Mouse (Mus musculus) kidney, adult 18-20 months (tissue): ENCODE data around the gene Lefty2.
"Not testable (repeated sequence)": the region's sequence is repeated elsewhere in the genome, so short reads cannot be mapped to it uniquely, and the experiment has no call there.

Experiments
- DNase-seq: peaks from one replicate; pipeline ENCODE4 v3.0.0; 2021

The Lefty2 gene

DNA sequence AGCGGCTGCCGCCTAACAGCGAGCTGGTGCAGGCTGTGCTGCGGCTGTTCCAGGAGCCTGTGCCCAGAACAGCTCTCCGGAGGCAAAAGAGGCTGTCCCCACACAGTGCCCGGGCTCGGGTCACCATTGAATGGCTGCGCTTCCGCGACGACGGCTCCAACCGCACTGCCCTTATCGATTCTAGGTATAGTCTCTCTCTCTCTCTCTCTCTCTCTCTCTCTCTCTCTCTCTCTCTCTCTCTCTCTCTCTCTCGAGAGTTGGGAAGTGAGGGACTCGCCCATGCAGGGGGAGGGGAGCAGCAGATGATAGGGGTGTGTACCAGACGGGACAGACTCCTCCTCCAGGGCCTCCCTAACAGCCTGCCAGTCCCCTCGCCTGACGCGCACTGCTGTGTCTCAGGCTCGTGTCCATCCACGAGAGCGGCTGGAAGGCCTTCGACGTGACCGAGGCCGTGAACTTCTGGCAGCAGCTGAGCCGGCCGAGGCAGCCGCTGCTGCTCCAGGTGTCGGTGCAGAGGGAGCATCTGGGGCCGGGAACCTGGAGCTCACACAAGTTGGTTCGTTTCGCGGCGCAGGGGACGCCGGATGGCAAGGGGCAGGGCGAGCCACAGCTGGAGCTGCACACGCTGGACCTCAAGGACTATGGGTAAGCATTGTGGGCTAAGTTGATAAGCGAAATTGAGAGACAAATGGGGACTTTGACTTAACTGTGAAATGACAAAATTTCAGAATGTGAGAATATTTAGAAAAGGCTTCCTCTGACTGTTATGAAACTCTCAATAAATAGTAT is 43.9 kb downstream of the Lefty2 start:
- peak; percentile 27 for DNase-seq

DNA sequence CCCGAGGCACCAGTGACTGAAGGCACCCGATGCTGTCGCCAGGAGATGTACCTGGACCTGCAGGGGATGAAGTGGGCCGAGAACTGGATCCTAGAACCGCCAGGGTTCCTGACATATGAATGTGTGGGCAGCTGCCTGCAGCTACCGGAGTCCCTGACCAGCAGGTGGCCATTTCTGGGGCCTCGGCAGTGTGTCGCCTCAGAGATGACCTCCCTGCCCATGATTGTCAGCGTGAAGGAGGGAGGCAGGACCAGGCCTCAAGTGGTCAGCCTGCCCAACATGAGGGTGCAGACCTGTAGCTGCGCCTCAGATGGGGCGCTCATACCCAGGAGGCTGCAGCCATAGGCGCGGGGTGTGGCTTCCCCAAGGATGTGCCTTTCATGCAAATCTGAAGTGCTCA is 44.7 kb downstream of the Lefty2 start:
- DNase-seq, result not testable (repeated sequence)

DNA sequence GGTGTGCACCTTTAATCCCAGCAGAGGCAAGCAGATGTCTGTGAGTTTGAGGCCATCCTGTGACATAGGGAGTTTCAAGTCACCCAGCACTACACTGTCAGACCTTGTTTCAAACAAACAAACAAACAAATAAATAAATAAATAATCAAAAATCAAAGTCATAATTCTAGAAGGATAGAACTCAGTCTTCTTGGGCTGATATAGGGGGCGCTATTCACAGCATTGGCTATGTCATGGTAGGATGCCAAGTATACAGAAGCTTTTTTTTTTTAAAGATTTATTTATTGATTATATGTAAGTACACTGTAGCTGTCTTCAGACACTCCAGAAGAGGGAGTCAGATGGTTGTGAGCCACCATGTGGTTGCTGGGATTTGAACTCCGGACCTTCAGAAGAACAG is 45.9 kb downstream of the Lefty2 start:
- not testable (repeated sequence) for DNase-seq

DNA sequence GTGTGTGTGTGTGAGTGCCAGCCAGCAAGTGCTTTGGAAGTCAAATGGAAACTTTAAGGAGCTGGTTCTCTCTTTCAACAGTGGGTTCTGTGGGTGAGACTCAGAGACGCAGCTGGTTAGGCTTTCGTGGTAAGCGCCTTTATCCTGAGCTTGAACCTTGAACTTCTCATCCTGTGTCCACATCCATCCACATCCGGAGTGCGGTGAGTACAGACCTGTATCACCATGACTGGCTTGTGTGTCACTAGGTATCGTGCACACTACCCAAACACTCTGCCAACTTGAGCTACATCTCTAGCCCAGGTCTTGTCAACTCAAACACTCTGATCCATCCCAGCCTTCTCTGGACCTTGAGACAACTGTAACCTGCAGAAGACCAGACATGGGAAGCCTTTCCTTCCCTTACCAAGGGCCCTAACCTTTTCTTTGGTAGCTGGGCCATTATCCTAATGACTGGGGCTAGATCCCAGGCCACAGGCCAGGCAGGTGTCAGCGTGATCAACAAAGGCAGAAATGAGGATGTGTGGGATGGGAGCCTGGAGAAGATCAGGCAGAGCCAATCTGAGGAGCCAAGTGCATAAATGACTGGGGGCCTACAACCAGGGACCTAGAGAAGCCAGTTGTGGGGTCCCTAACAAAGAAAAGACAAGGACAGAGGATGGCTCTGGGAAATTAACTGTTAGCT is 48.0 kb downstream of the Lefty2 start:
- DNase-seq, result no peak

DNA sequence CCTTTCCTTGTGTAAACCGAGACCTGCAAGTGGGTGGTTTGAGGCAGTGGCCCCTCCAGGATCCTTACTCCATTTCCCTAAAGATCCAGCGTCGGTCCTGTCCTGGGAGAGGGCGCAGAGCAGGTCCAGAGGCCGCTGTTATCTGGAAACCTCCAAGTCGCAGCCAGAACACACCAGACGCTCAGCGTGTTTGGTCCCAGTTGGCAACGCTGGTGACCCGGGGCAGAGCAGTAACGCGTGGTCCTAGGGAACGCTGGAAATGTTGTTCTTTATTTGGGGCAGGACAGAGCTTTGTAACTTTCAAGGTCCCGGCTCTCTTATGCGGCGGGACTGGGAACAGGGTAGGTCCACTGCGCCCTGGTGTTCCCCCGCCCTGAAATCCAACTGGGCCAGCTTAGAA is 48.8 kb downstream of the Lefty2 start:
- no peak for DNase-seq

DNA sequence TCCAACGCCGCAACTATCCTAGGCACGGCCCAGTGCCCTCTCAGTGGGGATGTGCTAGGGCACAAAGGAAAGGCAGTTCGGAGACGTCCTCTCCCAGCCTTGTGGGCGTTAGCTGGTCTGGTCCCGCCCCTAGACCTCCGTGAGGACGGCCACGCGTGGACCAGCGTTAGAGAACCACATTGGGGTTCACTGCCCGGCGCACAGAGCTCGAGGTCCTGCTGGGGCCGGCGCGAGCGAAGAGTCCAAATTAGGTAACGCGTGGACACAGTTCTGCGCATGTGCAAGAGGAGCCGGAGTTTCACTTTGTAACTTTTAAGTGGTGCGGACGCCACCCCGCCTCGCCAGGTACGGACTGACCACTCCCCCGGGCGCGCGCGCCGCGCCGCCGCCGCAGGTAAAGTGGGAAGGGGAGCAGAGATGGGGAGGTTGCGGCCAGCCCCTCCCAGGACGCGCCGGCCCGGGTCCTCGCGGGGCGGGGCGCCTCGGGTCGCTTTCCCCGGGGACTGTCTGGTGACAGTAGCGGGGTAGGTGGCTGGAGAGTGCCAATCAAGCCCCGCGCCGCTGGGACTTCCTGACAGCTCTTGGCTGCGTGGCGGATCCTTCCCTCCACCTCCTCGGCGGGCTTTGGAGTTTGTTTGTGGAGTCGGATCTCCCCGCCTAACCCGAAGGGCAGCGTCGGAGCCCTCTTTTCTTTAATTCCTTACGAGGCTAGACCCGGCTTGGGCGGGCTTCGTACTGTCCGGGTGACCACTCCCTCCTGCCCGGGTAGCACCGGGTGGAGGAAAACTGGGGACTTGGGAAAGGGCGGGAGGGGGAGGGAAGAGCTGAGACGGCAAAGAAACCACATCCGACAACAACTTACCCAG is 49.5 kb downstream of the Lefty2 start, which contains the start of gene Tmem63a:
Gene Tmem63a (plus strand): TSS at position 179 of the 866 bp plus-strand sequence.
- peak; percentile 89 for DNase-seq

DNA sequence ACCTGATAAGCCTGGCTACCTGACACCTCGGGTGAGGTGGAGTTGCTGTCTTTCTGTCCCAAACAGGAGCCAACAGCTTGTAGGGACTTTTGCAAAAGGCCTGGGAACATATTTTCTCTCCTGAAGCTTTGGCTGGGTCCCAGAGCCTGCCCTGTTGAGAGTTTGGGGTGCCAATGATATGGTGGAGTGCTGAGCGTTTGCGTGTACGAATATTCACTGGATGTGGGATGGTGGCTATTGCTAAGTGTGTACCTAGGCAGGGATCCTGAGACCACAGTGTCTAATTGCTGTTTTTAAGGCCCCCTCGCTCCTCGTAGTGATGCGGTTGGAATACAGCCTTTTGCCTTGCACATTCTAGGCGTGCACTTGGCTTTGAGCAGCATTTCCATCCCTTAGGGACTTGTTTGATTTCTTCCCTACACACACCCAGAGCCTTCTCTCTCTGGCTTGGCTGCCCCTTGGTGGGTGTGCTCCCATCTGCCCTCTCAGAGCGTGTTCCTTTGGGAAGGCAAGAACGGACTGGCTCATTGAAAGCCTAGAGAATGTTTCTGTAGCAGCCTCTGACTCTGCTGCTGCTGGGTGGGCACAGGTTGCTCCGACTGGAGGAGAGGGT is 50.2 kb downstream of the Lefty2 start:
- no peak for DNase-seq

DNA sequence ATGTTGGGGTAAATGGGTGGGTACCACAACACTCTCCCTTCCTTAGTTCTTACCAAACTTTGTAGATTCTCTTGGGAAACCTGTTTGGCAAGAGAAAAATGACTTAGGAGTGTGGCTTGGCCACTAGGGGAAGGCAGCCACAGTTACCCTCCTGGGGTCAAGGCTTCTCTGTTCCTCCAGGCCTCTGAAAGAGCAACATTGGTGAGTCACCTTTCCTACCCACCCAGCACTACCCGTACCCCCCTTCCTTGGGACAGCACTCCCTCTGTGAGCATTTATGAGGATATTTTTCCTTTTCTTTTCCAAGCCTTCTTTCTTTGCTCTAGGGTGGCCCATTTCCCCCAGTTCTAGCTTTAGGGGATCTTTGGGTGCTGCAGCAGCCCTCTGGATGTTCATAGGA is 51.0 kb downstream of the Lefty2 start:
- DNase-seq, result no peak

DNA sequence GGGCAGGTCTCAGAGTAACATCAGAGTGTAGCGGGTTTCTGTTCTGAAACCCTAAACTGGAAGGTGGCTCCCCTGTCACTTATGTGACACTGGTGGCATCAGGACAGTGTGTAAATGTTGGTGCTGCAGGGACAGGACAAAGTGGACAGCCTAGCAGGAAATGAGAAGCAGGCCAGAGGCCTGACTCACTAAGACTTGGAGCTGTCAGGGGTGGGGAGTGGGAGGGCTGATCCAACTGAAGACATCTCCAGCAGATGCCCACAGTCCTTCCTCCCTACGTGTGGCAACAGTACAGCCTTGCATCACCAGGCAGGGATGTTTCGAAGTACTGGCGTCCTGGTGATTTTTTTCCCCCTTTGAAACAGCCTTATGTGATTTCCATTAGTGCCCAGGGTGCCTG is 51.6 kb downstream of the Lefty2 start:
- DNase-seq, result no peak

DNA sequence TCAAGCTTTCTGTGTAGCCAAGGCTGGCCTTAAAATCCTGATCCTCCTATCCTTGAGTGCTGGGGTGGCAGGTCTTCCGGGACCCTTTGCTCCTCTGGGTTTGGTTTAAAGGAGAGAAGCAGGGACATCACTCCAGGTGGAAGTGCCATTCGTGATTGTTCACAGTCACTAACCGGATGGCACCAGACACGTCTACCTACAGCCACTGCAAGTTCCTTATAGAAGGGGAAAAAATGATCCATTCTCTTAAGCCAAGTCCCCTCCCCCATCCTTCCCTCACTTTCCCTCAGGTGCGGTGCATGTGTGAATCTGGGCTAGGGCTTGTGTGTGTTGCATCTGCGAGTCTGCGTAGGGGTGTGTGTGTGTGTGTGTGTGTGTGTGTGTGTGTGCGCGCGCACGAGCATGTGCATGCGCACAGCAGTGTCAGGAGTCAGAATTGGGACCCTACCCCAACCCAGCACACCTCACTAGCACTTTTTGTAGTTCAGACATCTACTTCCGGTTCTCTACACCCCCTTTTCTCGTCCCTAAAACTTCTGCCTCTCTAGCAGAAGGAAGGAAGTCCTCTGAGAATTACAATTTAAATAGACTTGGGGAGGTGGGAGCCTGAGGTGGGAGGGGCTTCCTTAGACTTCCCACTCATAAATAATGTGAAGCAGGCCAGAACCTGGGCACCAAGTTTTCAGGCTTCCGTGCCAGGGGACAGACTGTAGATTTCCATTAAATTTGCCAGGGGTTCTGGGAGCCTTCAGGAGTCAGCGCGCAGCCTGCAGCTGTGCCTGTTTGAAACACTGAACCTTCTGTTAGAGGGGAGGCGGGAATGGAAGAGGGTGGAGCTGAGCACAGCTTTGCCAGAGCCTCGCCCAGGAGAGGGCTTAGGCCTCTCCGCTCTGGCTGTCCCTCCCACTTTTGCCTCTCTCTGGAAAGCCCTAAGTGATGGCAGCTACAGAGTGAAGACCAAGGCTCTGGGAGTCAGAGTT is 52.4 kb downstream of the Lefty2 start:
- no peak for DNase-seq

DNA sequence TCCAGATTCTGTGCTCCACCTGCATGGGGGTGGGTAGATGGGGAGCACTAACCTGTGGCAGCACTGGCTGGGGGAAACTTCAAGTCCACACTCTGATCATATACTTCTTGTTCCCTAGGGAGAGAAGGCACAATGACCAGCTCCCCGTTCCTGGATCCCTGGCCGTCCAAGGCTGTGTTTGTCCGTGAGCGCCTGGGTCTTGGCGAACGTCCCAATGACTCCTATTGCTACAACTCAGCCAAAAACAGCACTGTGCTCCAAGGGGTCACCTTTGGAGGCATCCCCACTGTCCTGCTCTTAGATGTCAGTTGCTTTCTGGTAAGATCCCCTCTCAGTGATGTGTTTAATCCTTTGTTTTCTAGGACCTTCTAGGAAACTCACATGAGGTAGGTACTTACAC is 53.5 kb downstream of the Lefty2 start:
- DNase-seq, result no peak
